Mouse (Mus musculus): ENCODE results near the gene Sptbn1. TPM values are rescaled to one million over a fixed set of nuclear protein-coding genes. Genes with fewer than 3 reads are reported as not detected.

Gene Sptbn1
- polyA plus RNA-seq, 1 experiment: 174 TPM

- TF ChIP-seq CTCF (IDR thresholded peaks at IDR 0.05; ENCODE audit: borderline replicate concordance, extremely low read depth, insufficient read depth, insufficient read length) (no peak), POLR2A (IDR thresholded peaks at IDR 0.05; ENCODE audit: borderline replicate concordance, extremely low read depth, insufficient read depth, insufficient read length, poor library complexity, severe bottlenecking) (no peak)
- no peak for DNase-seq (ENCODE audit: low read depth)
These were observed 119.6 kb downstream of the Sptbn1 start for GRCm38 (mm10) chr11:30148378-30148777.

GRCm38 (mm10) chr11:30147882-30148281 lies 120.1 kb downstream of the Sptbn1 start:
- DNase-seq (ENCODE audit: low read depth): no peak
- TF ChIP-seq POLR2A (IDR thresholded peaks at IDR 0.05; ENCODE audit: borderline replicate concordance, extremely low read depth, insufficient read depth, insufficient read length, poor library complexity, severe bottlenecking): no peak
- no peak for TF ChIP-seq CTCF (IDR thresholded peaks at IDR 0.05; ENCODE audit: borderline replicate concordance, extremely low read depth, insufficient read depth, insufficient read length)

GRCm38 (mm10) chr11:30143090-30143489 lies 124.9 kb downstream of the Sptbn1 start:
- no peak for DNase-seq (ENCODE audit: low read depth)
- TF ChIP-seq CTCF (IDR thresholded peaks at IDR 0.05; ENCODE audit: borderline replicate concordance, extremely low read depth, insufficient read depth, insufficient read length) (no peak), POLR2A (IDR thresholded peaks at IDR 0.05; ENCODE audit: borderline replicate concordance, extremely low read depth, insufficient read depth, insufficient read length, poor library complexity, severe bottlenecking) (no peak)

GRCm38 (mm10) chr11:30139165-30139826 lies 128.7 kb downstream of the Sptbn1 start:
- TF ChIP-seq POLR2A (IDR thresholded peaks at IDR 0.05; ENCODE audit: borderline replicate concordance, extremely low read depth, insufficient read depth, insufficient read length, poor library complexity, severe bottlenecking) (no peak), CTCF (IDR thresholded peaks at IDR 0.05; ENCODE audit: borderline replicate concordance, extremely low read depth, insufficient read depth, insufficient read length) (no peak)
- no peak for DNase-seq (ENCODE audit: low read depth)

- no peak for DNase-seq (ENCODE audit: low read depth)
- TF ChIP-seq CTCF (IDR thresholded peaks at IDR 0.05; ENCODE audit: borderline replicate concordance, extremely low read depth, insufficient read depth, insufficient read length) (no peak), POLR2A (IDR thresholded peaks at IDR 0.05; ENCODE audit: borderline replicate concordance, extremely low read depth, insufficient read depth, insufficient read length, poor library complexity, severe bottlenecking) (no peak)
These were observed 130.9 kb downstream of the Sptbn1 start for GRCm38 (mm10) chr11:30137081-30137480.

- TF ChIP-seq POLR2A (IDR thresholded peaks at IDR 0.05; ENCODE audit: borderline replicate concordance, extremely low read depth, insufficient read depth, insufficient read length, poor library complexity, severe bottlenecking) (no peak), CTCF (IDR thresholded peaks at IDR 0.05; ENCODE audit: borderline replicate concordance, extremely low read depth, insufficient read depth, insufficient read length) (no peak)
- no peak for DNase-seq (ENCODE audit: low read depth)
These were observed 133.9 kb downstream of the Sptbn1 start for GRCm38 (mm10) chr11:30134058-30134457.

GRCm38 (mm10) chr11:30132581-30132980 lies 135.4 kb downstream of the Sptbn1 start:
- no peak for DNase-seq (ENCODE audit: low read depth)
- TF ChIP-seq POLR2A (IDR thresholded peaks at IDR 0.05; ENCODE audit: borderline replicate concordance, extremely low read depth, insufficient read depth, insufficient read length, poor library complexity, severe bottlenecking): no peak
- no peak for TF ChIP-seq CTCF (IDR thresholded peaks at IDR 0.05; ENCODE audit: borderline replicate concordance, extremely low read depth, insufficient read depth, insufficient read length)

GRCm38 (mm10) chr11:30131640-30132039 lies 136.3 kb downstream of the Sptbn1 start:
- no peak for TF ChIP-seq POLR2A (IDR thresholded peaks at IDR 0.05; ENCODE audit: borderline replicate concordance, extremely low read depth, insufficient read depth, insufficient read length, poor library complexity, severe bottlenecking)
- TF ChIP-seq CTCF (IDR thresholded peaks at IDR 0.05; ENCODE audit: borderline replicate concordance, extremely low read depth, insufficient read depth, insufficient read length): no peak
- DNase-seq (ENCODE audit: low read depth): no peak

GRCm38 (mm10) chr11:30129339-30129738 lies 138.6 kb downstream of the Sptbn1 start:
- no peak for DNase-seq (ENCODE audit: low read depth)
- no peak for TF ChIP-seq CTCF (IDR thresholded peaks at IDR 0.05; ENCODE audit: borderline replicate concordance, extremely low read depth, insufficient read depth, insufficient read length)
- TF ChIP-seq POLR2A (IDR thresholded peaks at IDR 0.05; ENCODE audit: borderline replicate concordance, extremely low read depth, insufficient read depth, insufficient read length, poor library complexity, severe bottlenecking): no peak

GRCm38 (mm10) chr11:30126840-30127239 lies 141.1 kb downstream of the Sptbn1 start:
- no peak for DNase-seq (ENCODE audit: low read depth)
- no peak for TF ChIP-seq CTCF (IDR thresholded peaks at IDR 0.05; ENCODE audit: borderline replicate concordance, extremely low read depth, insufficient read depth, insufficient read length)

GRCm38 (mm10) chr11:30118038-30118437 lies 149.9 kb downstream of the Sptbn1 start:
- TF ChIP-seq CTCF (IDR thresholded peaks at IDR 0.05; ENCODE audit: borderline replicate concordance, extremely low read depth, insufficient read depth, insufficient read length): no peak
- DNase-seq (ENCODE audit: low read depth): no peak

GRCm38 (mm10) chr11:30113631-30114030 lies 154.3 kb downstream of the Sptbn1 start:
- DNase-seq (ENCODE audit: low read depth): no peak
- TF ChIP-seq POLR2A (IDR thresholded peaks at IDR 0.05; ENCODE audit: borderline replicate concordance, extremely low read depth, insufficient read depth, insufficient read length, poor library complexity, severe bottlenecking) (no peak), CTCF (IDR thresholded peaks at IDR 0.05; ENCODE audit: borderline replicate concordance, extremely low read depth, insufficient read depth, insufficient read length) (no peak)
